Mouse (Mus musculus) CH12.LX (cell line): Measurements from ENCODE around the gene Uri1.

Source experiments
- CTCF ChIP-seq, 2 experiments: IDR thresholded peaks in 1 of 2; conservative IDR thresholded peaks in 1 of 2; 2 replicates each; pipeline ENCODE4 v1.5.1; 2011 to 2012; ENCODE audit warnings: low read depth in 2 of 2, low read length in 2 of 2, improper control_type of control experiment in 1 of 2, inconsistent platforms in 1 of 2, mild to moderate bottlenecking in 1 of 2, moderate library complexity in 1 of 2
- E2F4 ChIP-seq: IDR thresholded peaks from 2 replicates; pipeline ENCODE4 v1.6.1; 2011; ENCODE audit warnings: low read depth, low read length, improper control_type of control experiment; ENCODE audit not compliant: insufficient replicate concordance
- GABPA ChIP-seq: IDR thresholded peaks from 2 replicates; pipeline ENCODE4 v1.6.1; 2012; ENCODE audit warnings: low read depth, low read length, improper control_type of control experiment, inconsistent platforms; ENCODE audit not compliant: insufficient replicate concordance
- JUN ChIP-seq: IDR thresholded peaks from 2 replicates; pipeline ENCODE4 v1.6.1; 2011; ENCODE audit warnings: low read depth, mild to moderate bottlenecking, low read length, improper control_type of control experiment, moderate library complexity; ENCODE audit not compliant: insufficient read depth
- KAT2A ChIP-seq: IDR thresholded peaks from 2 replicates; pipeline ENCODE4 v1.6.1; 2012; ENCODE audit warnings: low read length, improper control_type of control experiment, inconsistent platforms; ENCODE audit not compliant: insufficient replicate concordance
- MAZ ChIP-seq: IDR thresholded peaks from 2 replicates; pipeline ENCODE4 v1.6.1; 2012; ENCODE audit warnings: low read depth, mild to moderate bottlenecking, inconsistent platforms, low read length, improper control_type of control experiment, moderate library complexity
- MXI1 ChIP-seq: IDR thresholded peaks from 2 replicates; pipeline ENCODE4 v1.6.1; 2011; ENCODE audit warnings: mild to moderate bottlenecking, low read depth, low read length, improper control_type of control experiment
- NELFE ChIP-seq: IDR thresholded peaks from 2 replicates; pipeline ENCODE4 v1.6.1; 2011; ENCODE audit warnings: low read depth, low read length, improper control_type of control experiment
- POLR2A ChIP-seq: IDR thresholded peaks from 2 replicates; pipeline ENCODE4 v1.6.1; 2011; ENCODE audit warnings: low read depth, mild to moderate bottlenecking, improper control_type of control experiment, low read length
- SMC3 ChIP-seq: IDR thresholded peaks from 2 replicates; pipeline ENCODE4 v1.6.1; 2011; ENCODE audit warnings: low read depth, low read length, improper control_type of control experiment
- TCF12 ChIP-seq: IDR thresholded peaks from 2 replicates; pipeline ENCODE4 v1.6.1; 2014; ENCODE audit warnings: low read depth, mild to moderate bottlenecking, inconsistent platforms, low read length, improper control_type of control experiment
- USF2 ChIP-seq: conservative IDR thresholded peaks from 2 replicates; pipeline ENCODE4 v1.6.1; 2011; ENCODE audit warnings: low read depth, low read length, improper control_type of control experiment
- ZNF384 ChIP-seq: IDR thresholded peaks from 2 replicates; pipeline ENCODE4 v1.6.1; 2012; ENCODE audit warnings: low read depth, low read length, improper control_type of control experiment, inconsistent platforms

DNA sequence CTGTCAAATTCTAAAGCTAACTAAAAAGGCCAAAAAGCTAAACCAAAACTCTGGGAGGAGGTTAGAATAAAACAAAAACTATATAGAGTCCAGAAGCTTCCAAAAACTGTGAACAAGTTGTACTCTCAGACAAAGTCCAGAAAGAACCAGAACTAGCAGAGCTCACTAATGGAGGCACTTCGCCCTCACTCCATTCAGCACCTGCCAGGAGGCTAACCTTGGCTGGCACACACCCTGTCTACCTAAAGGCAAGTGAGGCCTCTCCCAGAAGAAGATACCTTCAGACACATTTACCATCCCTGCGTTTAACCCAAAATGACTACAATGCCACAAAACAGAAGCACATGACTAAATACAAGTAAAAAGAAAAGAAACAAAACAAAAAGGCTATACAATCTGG lies 20.9 kb downstream of the Uri1 start:
- TF ChIP-seq POLR2A = no peak
- no peak for TF ChIP-seq CTCF (conservative IDR thresholded peaks at IDR 0.05 in 1 of 2, IDR thresholded peaks at IDR 0.05 in 1 of 2; ENCODE audit: low read depth in 2 of 2, low read length in 2 of 2)
- TF ChIP-seq E2F4 = no peak
- no peak for TF ChIP-seq MXI1
- no peak for TF ChIP-seq MAZ
- TF ChIP-seq SMC3 = no peak
- no peak for TF ChIP-seq ZNF384
- TF ChIP-seq USF2 = no peak
- TF ChIP-seq TCF12 = no peak
- no peak for TF ChIP-seq GABPA
- TF ChIP-seq NELFE = no peak
- TF ChIP-seq KAT2A = no peak
- no peak for TF ChIP-seq JUN
